Mouse (Mus musculus) lung, embryonic 15.5 days (tissue): ENCODE results near the gene Fnip2. TPM values are rescaled to one million over a fixed set of nuclear protein-coding genes. Genes with fewer than 3 reads are reported as not detected.
A peak's percentile ranks its signal among the peaks of the same experiment; 100 is the strongest.

ENCODE experiments used
- ATAC-seq: fragments of 200-750 bp; cut with Nextera tagmentation; 2 replicates; pipeline ENCODE4 v1.8.0; 2017; ENCODE audit warnings: moderate number of reproducible peaks, borderline replicate concordance; ENCODE audit not compliant: low FRiP score, low TSS enrichment; ENCODE audit errors: extremely low read depth
- H3K27ac ChIP-seq: fragments of 300-500 bp; sonication (generic); 2 replicates; pipeline ENCODE4 v1.5.1; 2015; ENCODE audit warnings: moderate library complexity, mild to moderate bottlenecking, inconsistent platforms
- H3K27me3 ChIP-seq: fragments of 300-500 bp; sonication (generic); 2 replicates; pipeline ENCODE4 v1.6.1; 2015; ENCODE audit warnings: inconsistent platforms
- H3K36me3 ChIP-seq: fragments of 300-500 bp; sonication (generic); 2 replicates; pipeline ENCODE4 v1.6.1; 2015; ENCODE audit warnings: inconsistent platforms
- H3K4me1 ChIP-seq: fragments of 300-500 bp; sonication (generic); 2 replicates; pipeline ENCODE4 v1.6.1; 2015; ENCODE audit warnings: inconsistent platforms
- H3K4me2 ChIP-seq: fragments of 300-500 bp; sonication (generic); 2 replicates; pipeline ENCODE4 v1.6.1; 2015; ENCODE audit warnings: inconsistent platforms, mild to moderate bottlenecking, moderate library complexity
- H3K4me3 ChIP-seq: fragments of 300-500 bp; sonication (generic); 2 replicates; pipeline ENCODE4 v1.5.1; 2015; ENCODE audit warnings: mild to moderate bottlenecking, inconsistent platforms
- H3K9ac ChIP-seq: fragments of 300-500 bp; sonication (generic); 2 replicates; pipeline ENCODE4 v1.6.1; 2015; ENCODE audit warnings: inconsistent platforms
- H3K9me3 ChIP-seq: fragments of 300-500 bp; sonication (generic); 2 replicates; pipeline ENCODE4 v1.6.1; 2016; ENCODE audit warnings: inconsistent platforms
- WGBS: fragments of 180-500 bp; shearing (Covaris S2); methylation state at CpG from one replicate; pipeline ENCODE4 v1.1.7; 2015; 5-methylcytosine and 5-hydroxymethylcytosine counted together
- polyA plus RNA-seq: library from polyadenylated mRNA; unstranded; fragments of >200 nt; fragmentation: Nextera tagmentation; extraction: Ambion mirVana; gene quantifications from 2 replicates; pipeline ENCODE4 v1.2.1, GENCODE M21; 2015

The Fnip2 gene
- 3.5 and 4.4 TPM in 2 replicates for polyA plus RNA-seq

GRCm38 (mm10) chr3:79567703-79568362 is at the start of gene Fnip2:
Gene Fnip2 (minus strand): TSS chr3:79567796.
- peak within 1 kb of the TSS; percentile 92 for H3K27ac ChIP-seq
- peak within 1 kb of the TSS; percentile 93 for H3K4me2 ChIP-seq
- no peaks in the 10 kb centered on the region for H3K36me3 ChIP-seq
- under 1% methylated on average over 52 of the region's 55 CpGs for WGBS
- no peaks in the 10 kb centered on the region for H3K9me3 ChIP-seq
- H3K4me3 ChIP-seq: peak within 1 kb of the TSS; percentile 95
- peak within 1 kb of the TSS; percentile 74 for H3K9ac ChIP-seq
- H3K27me3 ChIP-seq: no peaks in the 10 kb centered on the region
- peaks cover 9% of the 10 kb centered on the region for H3K4me1 ChIP-seq
- ATAC-seq: peak; percentile 96

DNA sequence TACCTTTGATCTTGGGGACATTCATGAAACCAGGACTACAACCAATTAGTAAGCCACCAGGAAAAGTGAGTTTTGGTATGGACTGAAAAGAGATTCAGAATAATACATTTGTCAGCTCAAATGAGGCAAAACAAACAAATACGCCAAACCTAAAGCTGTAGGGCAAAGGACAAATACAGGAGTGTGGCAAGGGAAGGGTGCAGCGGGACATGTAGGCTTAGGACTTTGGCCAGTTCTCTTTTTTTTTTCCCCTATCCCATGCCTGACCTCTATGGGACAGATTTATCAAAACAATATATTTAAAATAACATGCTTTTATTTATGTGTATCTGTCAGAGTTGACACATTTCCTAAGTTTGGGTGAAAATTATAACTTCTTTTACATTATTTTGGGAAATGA is 42.3 kb upstream of the Fnip2 start:
- Histone ChIP-seq H3K9me3 (no peaks in the 10 kb centered on the region), H3K27me3 (no peaks in the 10 kb centered on the region), H3K36me3 (peaks cover 44% of the 10 kb centered on the region), H3K9ac (no peak overlapping the region), H3K4me3 (no peak overlapping the region), H3K4me2 (no peak overlapping the region), H3K27ac (no peak overlapping the region), H3K4me1 (no peaks in the 10 kb centered on the region)
- ATAC-seq: no peak
- WGBS: 89% methylated on average over 2 of the region's 2 CpGs

- no peak overlapping the region for H3K9ac ChIP-seq
- H3K9me3 ChIP-seq: no peaks in the 10 kb centered on the region
- no peaks in the 10 kb centered on the region for H3K27me3 ChIP-seq
- H3K36me3 ChIP-seq: peaks cover 53% of the 10 kb centered on the region
- no peak overlapping the region for H3K4me2 ChIP-seq
- ATAC-seq: no peak
- H3K4me1 ChIP-seq: peaks cover 18% of the 10 kb centered on the region; the same call in 1 of the 2 replicates
- H3K27ac ChIP-seq: no peak overlapping the region
- WGBS: 91% methylated on average over 7 of the region's 7 CpGs
- H3K4me3 ChIP-seq: no peak overlapping the region
These were observed 27.9 kb upstream of the Fnip2 start for GRCm38 (mm10) chr3:79595468-79595867.

- WGBS: 1% methylated on average over 15 of the region's 15 CpGs
- peak overlapping the region; percentile 71 for H3K4me2 ChIP-seq
- peak overlapping the region; percentile 96 for H3K4me3 ChIP-seq
- peaks cover 26% of the 10 kb centered on the region for H3K36me3 ChIP-seq
- peak overlapping the region; percentile 84 for H3K9ac ChIP-seq
- H3K9me3 ChIP-seq: no peaks in the 10 kb centered on the region
- peaks cover 18% of the 10 kb centered on the region; the same call in 1 of the 2 replicates for H3K4me1 ChIP-seq
- no peaks in the 10 kb centered on the region for H3K27me3 ChIP-seq
- peak; percentile 19; the same call in 1 of the 2 replicates for ATAC-seq
- H3K27ac ChIP-seq: peak overlapping the region; percentile 92
These were observed 24.3 kb upstream of the Fnip2 start for GRCm38 (mm10) chr3:79591793-79592471.

DNA sequence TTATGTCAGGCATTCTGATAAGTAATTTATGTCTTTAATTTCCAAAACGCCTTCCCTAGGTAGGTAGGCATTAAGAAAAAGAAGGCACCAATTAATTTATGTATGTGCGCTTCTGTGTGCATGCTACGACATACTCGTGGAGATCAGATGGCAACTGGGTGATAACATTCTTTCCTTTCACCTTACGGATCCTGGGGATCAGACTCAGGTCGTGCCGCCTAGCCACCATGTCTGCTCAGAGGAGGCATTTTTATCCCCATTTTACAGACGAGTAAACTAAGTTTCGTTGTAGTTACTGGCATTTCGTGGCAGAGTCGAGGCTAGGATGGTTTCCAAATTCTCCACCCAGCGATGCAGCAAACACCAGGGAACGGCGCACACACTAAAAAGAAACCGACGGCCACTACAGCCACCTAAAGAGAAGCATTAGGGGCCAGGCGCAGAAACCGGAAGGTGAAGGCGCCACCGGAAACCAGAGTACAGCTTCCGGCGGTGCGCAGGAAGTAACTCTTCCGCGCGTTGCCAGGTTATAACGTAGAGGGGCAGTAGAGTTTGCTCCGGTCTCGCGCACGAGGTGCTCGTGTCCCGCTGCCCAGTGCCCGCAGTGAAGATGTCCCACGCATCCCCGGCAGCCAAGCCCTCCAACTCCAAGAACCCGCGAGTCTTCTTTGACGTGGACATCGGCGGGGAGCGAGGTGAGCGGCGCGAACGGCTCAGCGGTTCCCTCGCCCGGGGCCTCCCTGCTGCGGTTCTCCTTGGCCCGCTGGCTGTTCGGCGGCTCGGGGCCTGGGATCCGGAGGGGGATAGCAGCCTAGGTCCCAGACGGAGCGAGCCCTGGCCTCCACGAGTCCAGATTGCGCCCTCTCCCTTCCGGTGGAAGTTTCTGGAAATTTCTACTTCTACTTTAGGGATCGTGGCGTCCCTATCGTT is 23.5 kb upstream of the Fnip2 start, which contains the start of gene Ppid:
Ppid (plus strand) TSS at position 480 of the 930 bp plus-strand sequence.
- WGBS: 2% methylated on average over 63 of the region's 63 CpGs
- peak within 1 kb of the TSS; percentile 84 for H3K9ac ChIP-seq

GRCm38 (mm10) chr3:79589671-79590070 is 22.1 kb upstream of the Fnip2 start:
- Histone ChIP-seq H3K4me3 (no peak overlapping the region), H3K9me3 (no peaks in the 10 kb centered on the region), H3K4me1 (peaks cover 18% of the 10 kb centered on the region; the same call in 1 of the 2 replicates), H3K9ac (no peak overlapping the region), H3K27ac (no peak overlapping the region), H3K36me3 (peaks cover 8% of the 10 kb centered on the region; the same call in 1 of the 2 replicates), H3K27me3 (no peaks in the 10 kb centered on the region), H3K4me2 (no peak overlapping the region)
- WGBS: 67% methylated on average over 2 of the region's 2 CpGs
- no peak for ATAC-seq

More for the DNA sequence above, 23.5 kb upstream of the Fnip2 start, which contains the start of gene Ppid:
- Histone ChIP-seq H3K4me3 (peak within 1 kb of the TSS; percentile 96), H3K4me2 (peak within 1 kb of the TSS; percentile 71), H3K9me3 (no peaks in the 10 kb centered on the region), H3K36me3 (peaks cover 20% of the 10 kb centered on the region), H3K27ac (peak within 1 kb of the TSS; percentile 92), H3K4me1 (peaks cover 18% of the 10 kb centered on the region; the same call in 1 of the 2 replicates), H3K27me3 (no peaks in the 10 kb centered on the region)
- peak; percentile 89 for ATAC-seq

DNA sequence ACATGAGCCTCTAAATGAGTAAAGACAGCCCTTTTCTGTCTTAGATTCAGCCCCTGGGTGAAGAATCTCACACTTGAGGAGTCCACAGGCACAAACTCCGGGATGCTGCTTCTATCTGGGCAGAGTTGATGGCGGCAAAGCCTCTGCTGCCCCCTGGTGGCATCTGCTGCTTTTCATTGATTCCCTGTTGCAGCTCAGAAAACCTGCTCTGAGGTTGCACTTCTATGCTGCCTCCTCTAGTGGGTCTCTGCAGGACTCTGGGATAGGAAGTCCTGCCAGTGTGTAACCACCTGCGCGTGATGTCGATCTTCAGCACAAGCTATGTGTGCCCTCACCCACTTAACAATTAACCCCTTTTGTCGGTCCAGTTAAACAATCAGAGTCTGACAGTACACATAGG is 19.2 kb upstream of the Fnip2 start:
- no peaks in the 10 kb centered on the region for H3K36me3 ChIP-seq
- peak; percentile 50; the same call in 1 of the 2 replicates for ATAC-seq
- WGBS: 3% methylated on average over 6 of the region's 6 CpGs
- H3K4me2 ChIP-seq: no peak overlapping the region
- H3K9ac ChIP-seq: no peak overlapping the region
- no peak overlapping the region for H3K27ac ChIP-seq
- no peaks in the 10 kb centered on the region for H3K27me3 ChIP-seq
- 0 out of 2 replicates have a peak, but pooled peaks cover 4% of the 10 kb centered on the region for H3K4me1 ChIP-seq
- no peaks in the 10 kb centered on the region for H3K9me3 ChIP-seq
- H3K4me3 ChIP-seq: no peak overlapping the region

GRCm38 (mm10) chr3:79579891-79580575 is 12.4 kb upstream of the Fnip2 start:
- no peaks in the 10 kb centered on the region for H3K9me3 ChIP-seq
- H3K4me1 ChIP-seq: no peaks in the 10 kb centered on the region
- WGBS: 51% methylated on average over 5 of the region's 5 CpGs
- H3K27ac ChIP-seq: no peak overlapping the region
- H3K4me3 ChIP-seq: no peak overlapping the region
- H3K27me3 ChIP-seq: no peaks in the 10 kb centered on the region
- H3K9ac ChIP-seq: no peak overlapping the region
- no peak overlapping the region for H3K4me2 ChIP-seq
- no peak for ATAC-seq
- H3K36me3 ChIP-seq: no peaks in the 10 kb centered on the region

GRCm38 (mm10) chr3:79578164-79578563 is 10.6 kb upstream of the Fnip2 start:
- Histone ChIP-seq H3K27ac (no peak overlapping the region), H3K9me3 (no peaks in the 10 kb centered on the region), H3K36me3 (no peaks in the 10 kb centered on the region), H3K9ac (no peak overlapping the region), H3K4me3 (no peak overlapping the region), H3K4me2 (no peak overlapping the region), H3K4me1 (no peaks in the 10 kb centered on the region), H3K27me3 (no peaks in the 10 kb centered on the region)
- 65% methylated on average over 6 of the region's 6 CpGs for WGBS
- ATAC-seq: no peak

- Histone ChIP-seq H3K4me1 (no peaks in the 10 kb centered on the region), H3K36me3 (no peaks in the 10 kb centered on the region), H3K4me2 (no peak overlapping the region), H3K4me3 (no peak overlapping the region), H3K27me3 (no peaks in the 10 kb centered on the region), H3K9me3 (no peaks in the 10 kb centered on the region), H3K27ac (no peak overlapping the region), H3K9ac (no peak overlapping the region)
- no peak for ATAC-seq
- 77% methylated on average over 6 of the region's 6 CpGs for WGBS
These were observed 10.0 kb upstream of the Fnip2 start for GRCm38 (mm10) chr3:79577606-79578005.

DNA sequence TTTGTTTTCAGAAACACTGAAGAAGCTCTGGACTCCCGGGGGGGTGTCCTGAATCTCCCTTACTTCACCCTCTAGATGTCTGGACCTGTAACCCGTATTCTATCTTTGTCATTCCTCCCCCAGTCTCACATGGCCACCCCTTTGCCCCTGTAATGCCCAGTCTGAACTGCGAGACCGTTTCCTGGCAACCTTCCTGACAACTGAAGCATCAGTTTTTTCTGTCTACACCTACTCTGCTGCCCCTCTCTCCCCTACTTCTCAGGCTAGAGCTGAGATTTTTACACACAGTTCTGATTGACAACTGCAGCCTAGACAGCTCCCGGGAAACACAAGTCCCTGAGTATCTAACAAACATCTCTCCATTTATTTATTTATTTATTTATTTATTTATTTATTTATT is 9.3 kb upstream of the Fnip2 start:
- Histone ChIP-seq H3K36me3 (no peaks in the 10 kb centered on the region), H3K4me2 (peak overlapping the region; percentile 32; the same call in 1 of the 2 replicates), H3K27me3 (no peaks in the 10 kb centered on the region), H3K9ac (no peak overlapping the region), H3K4me3 (no peak overlapping the region), H3K9me3 (no peaks in the 10 kb centered on the region), H3K27ac (no peak overlapping the region), H3K4me1 (no peaks in the 10 kb centered on the region)
- no peak for ATAC-seq
- WGBS: 20% methylated on average over 5 of the region's 5 CpGs
